Mouse (Mus musculus) ES-E14 (cell line): ENCODE results near the gene Kif18a.

Experiments used
- CHD2 ChIP-seq: IDR thresholded peaks from 2 replicates; pipeline ENCODE4 v1.6.1; 2014; ENCODE audit warnings: mild to moderate bottlenecking, low read depth, low read length, inconsistent platforms
- HCFC1 ChIP-seq: IDR thresholded peaks from 2 replicates; pipeline ENCODE4 v1.6.1; 2012; ENCODE audit warnings: low read length, inconsistent platforms, borderline replicate concordance; ENCODE audit not compliant: insufficient read depth
- ZC3H11A ChIP-seq: IDR thresholded peaks from 2 replicates; pipeline ENCODE4 v1.6.1; 2012; ENCODE audit warnings: low read depth, mild to moderate bottlenecking, inconsistent platforms, low read length, borderline replicate concordance

- TF ChIP-seq ZC3H11A (no peak), CHD2 (no peak), HCFC1 (no peak)
Observed at GRCm38 (mm10) chr2:109331807-109332206, 51.3 kb downstream of the Kif18a start.
